10 mouse cellular contexts compared by ENCODE assay signal in the genomic region with DNA sequence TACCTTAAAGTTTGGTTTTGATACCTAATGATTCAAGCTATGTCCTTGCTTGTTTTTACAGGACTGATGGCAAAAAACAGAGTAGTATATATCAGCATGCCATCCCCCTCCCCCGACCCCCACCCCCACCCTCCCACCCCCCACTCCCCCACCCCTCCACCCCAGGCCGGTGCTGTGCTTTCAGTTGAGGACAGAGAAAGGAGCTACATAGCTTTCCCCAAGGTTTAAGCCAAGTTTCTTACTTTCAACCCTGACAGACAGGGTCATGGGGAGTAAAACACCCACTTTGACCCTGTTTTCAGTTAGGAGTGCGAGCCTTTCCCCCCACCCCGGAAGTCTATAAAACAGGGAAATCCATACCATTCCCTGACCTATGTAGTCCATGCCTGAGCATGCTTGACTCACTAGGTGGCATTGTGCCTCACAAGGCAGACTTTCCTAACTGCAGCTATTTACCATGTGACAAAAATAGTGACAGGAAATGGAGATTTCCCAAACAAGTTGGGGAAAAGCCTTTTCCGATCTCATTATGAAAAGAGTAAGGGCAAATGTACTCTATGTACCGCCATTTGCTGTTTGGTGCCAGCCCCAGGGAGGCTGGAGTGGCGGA.
DNase-seq lines count a peak whose midpoint lies in the region; ATAC-seq lines count a peak whose summit lies in the region.
"Had no signal": no experiment of that assay in that cellular context is flagged by ENCODE, and none has a peak within 500 bp of the region (broad histone marks: within the 10 kb centered on the region; RNA-seq: fewer than 3 reads in every experiment).

No protein-coding gene starts in this region.

- H3K36me3 ChIP-seq in forebrain, embryonic 15.5 days: no peaks in the 10 kb centered on the region
- H3K36me3 ChIP-seq in forebrain, embryonic 11.5 days (ENCODE audit: control insufficient read depth, insufficient read depth, low read length): no peaks in the 10 kb centered on the region
- H3K36me3 ChIP-seq in kidney, embryonic 14.5 days (ENCODE audit: control insufficient read depth, insufficient read depth, low read length): no peaks in the 10 kb centered on the region

- no peak for DNase-seq in forebrain, embryonic 11.5 days (ENCODE audit: low spot score)
- DNase-seq in kidney, adult 11 months: no peak
- peak; percentile 40 for DNase-seq in adipocyte (ENCODE audit: low spot score)
- peak; percentile 11 to 37 for DNase-seq in kidney, postnatal 4 days
- no peak for DNase-seq in gastrocnemius, postnatal 36 days
- no peak for DNase-seq in thymus, adult 18-20 months
- DNase-seq: left cerebral cortex, postnatal 4 days had no signal

- H3K9me3 ChIP-seq in forebrain, embryonic 15.5 days: no peaks in the 10 kb centered on the region
- no peaks in the 10 kb centered on the region for H3K9me3 ChIP-seq in forebrain, embryonic 11.5 days (ENCODE audit: control insufficient read depth, low read length)
- no peaks in the 10 kb centered on the region for H3K9me3 ChIP-seq in kidney, embryonic 14.5 days (ENCODE audit: control insufficient read depth, low read length)

- WGBS in forebrain, embryonic 15.5 days: 58% methylated on average over 7 of the region's 7 CpGs
- 58% methylated on average over 6 of the region's 7 CpGs for WGBS in forebrain, embryonic 11.5 days
- 32% methylated on average over 7 of the region's 7 CpGs for WGBS in kidney, embryonic 14.5 days

- no peak overlapping the region for H3K4me2 ChIP-seq in forebrain, embryonic 15.5 days (replicated peaks)
- H3K4me2 ChIP-seq in forebrain, embryonic 11.5 days (ENCODE audit: low read depth, low read length, severe bottlenecking): no peak overlapping the region
- no peak overlapping the region; the same call in 1 of the 2 replicates for H3K4me2 ChIP-seq in kidney, embryonic 14.5 days (replicated peaks; ENCODE audit: low read depth, low read length)

- intact Hi-C loops in gastrocnemius, postnatal 36 days (cut with DNase I): no loop called here

- H3K4me1 ChIP-seq in forebrain, embryonic 15.5 days: 0 out of 2 replicates have a peak, but pooled peaks cover 6% of the 10 kb centered on the region
- 0 out of 2 replicates have a peak, but pooled peaks cover 3% of the 10 kb centered on the region for H3K4me1 ChIP-seq in forebrain, embryonic 11.5 days (replicated peaks; ENCODE audit: control insufficient read depth, insufficient read depth, low read length)
- H3K4me1 ChIP-seq in kidney, embryonic 14.5 days (ENCODE audit: control insufficient read depth, insufficient read depth, low read length): no peaks in the 10 kb centered on the region

- no peak overlapping the region for H3K27ac ChIP-seq in forebrain, embryonic 15.5 days (replicated peaks)
- no peak overlapping the region for H3K27ac ChIP-seq in forebrain, embryonic 11.5 days (ENCODE audit: low read depth, low read length)
- H3K27ac ChIP-seq in kidney, embryonic 14.5 days (ENCODE audit: low read depth, low read length): no peak overlapping the region

- ATAC-seq in forebrain, embryonic 15.5 days (replicated peaks): 0 out of 2 replicates have a peak, but pooled peaks have one; percentile 29
- no peak for ATAC-seq in forebrain, embryonic 11.5 days (replicated peaks; ENCODE audit: low FRiP score)
- ATAC-seq in kidney, embryonic 14.5 days (ENCODE audit: low FRiP score, low TSS enrichment): peak; percentile 72
- ATAC-seq: forebrain, embryonic 16.5 days had no signal

- H3K27me3 ChIP-seq in forebrain, embryonic 15.5 days: no peaks in the 10 kb centered on the region
- no peaks in the 10 kb centered on the region for H3K27me3 ChIP-seq in forebrain, embryonic 11.5 days (ENCODE audit: control insufficient read depth, insufficient read depth, low read length)
- no peaks in the 10 kb centered on the region for H3K27me3 ChIP-seq in kidney, embryonic 14.5 days (ENCODE audit: control insufficient read depth, insufficient read depth, low read length)

- no peak overlapping the region for H3K4me3 ChIP-seq in forebrain, embryonic 15.5 days
- no peak overlapping the region for H3K4me3 ChIP-seq in forebrain, embryonic 11.5 days (ENCODE audit: low read depth, low read length)
- H3K4me3 ChIP-seq in kidney, embryonic 14.5 days (ENCODE audit: low read length): no peak overlapping the region

- H3K9ac ChIP-seq in forebrain, embryonic 15.5 days (replicated peaks): no peak overlapping the region
- no peak overlapping the region for H3K9ac ChIP-seq in forebrain, embryonic 11.5 days (ENCODE audit: low read length)
- H3K9ac ChIP-seq in kidney, embryonic 14.5 days (ENCODE audit: low read depth, low read length): no peak overlapping the region

Comparison
In these comparisons a context has a peak if more than half of its experiments do, and no peak if none do; other contexts are left out.
1. DNase-seq: peak in adipocyte (single experiment) and kidney, postnatal 4 days (2 of 2); none in forebrain, embryonic 11.5 days (single experiment), kidney, adult 11 months (single experiment), gastrocnemius, postnatal 36 days (0 of 2) and thymus, adult 18-20 months (0 of 2).